Mouse (Mus musculus) CH12.LX (cell line): ENCODE measurements at regions not wholly inside any gene's neighbourhood (a gene's known extent, or its start where the extent isn't known, plus 50 kb on each side); places are given as distances from the start of the nearest gene placed in this dataset.

Experiments used
- DNase-seq: peaks from one replicate; pipeline ENCODE4 v3.0.0-alpha.2; 2013; ENCODE audit errors: extremely low read depth
- H3K27ac ChIP-seq: 2 replicates; pipeline ENCODE4 v1.5.1; 2012; ENCODE audit warnings: low read depth, mild to moderate bottlenecking, control low read depth, moderate library complexity; ENCODE audit not compliant: insufficient read depth
- H3K27me3 ChIP-seq: replicated peaks from 2 replicates; pipeline ENCODE3; 2012; ENCODE audit warnings: inconsistent platforms
- H3K36me3 ChIP-seq, 2 experiments: replicated peaks in 1 of 2; 2 replicates each; pipeline versions ENCODE3 to v1.6.1; 2012; ENCODE audit warnings: inconsistent platforms in 1 of 2, low read length in 1 of 2, mild to moderate bottlenecking in 1 of 2, mixed read lengths in 1 of 2, moderate library complexity in 1 of 2; ENCODE audit not compliant: control insufficient read depth in 1 of 2, insufficient read depth in 1 of 2
- H3K4me1 ChIP-seq, 2 experiments: 2 replicates each; pipeline ENCODE4 v1.6.1; 2012; ENCODE audit warnings: inconsistent platforms in 1 of 2, moderate library complexity in 1 of 2; ENCODE audit not compliant: insufficient read depth in 2 of 2, control insufficient read depth in 1 of 2
- H3K4me2 ChIP-seq: 2 replicates; pipeline ENCODE4 v1.6.1; 2012; ENCODE audit warnings: low read depth, mild to moderate bottlenecking, control low read depth; ENCODE audit not compliant: poor library complexity, insufficient read depth, severe bottlenecking
- H3K4me3 ChIP-seq, 3 experiments: fragments of 150-350 bp in 1 of 3; sonication (generic) in 1 of 3; replicated peaks in 1 of 3; 2 replicates each; pipeline versions ENCODE3 to v1.5.1; 2011 to 2012; ENCODE audit warnings: low read depth in 2 of 3, low read length in 2 of 3, mild to moderate bottlenecking in 2 of 3, moderate library complexity in 2 of 3, control low read depth in 1 of 3, improper control_type of control experiment in 1 of 3, inconsistent platforms in 1 of 3, mixed read lengths in 1 of 3; ENCODE audit not compliant: poor library complexity in 1 of 3
- H3K79me2 ChIP-seq: replicated peaks from 2 replicates; pipeline ENCODE4 v1.6.1; 2012; ENCODE audit warnings: mild to moderate bottlenecking, moderate library complexity; ENCODE audit not compliant: control insufficient read depth, poor library complexity, insufficient read depth, severe bottlenecking; ENCODE audit errors: extremely low read depth
- H3K9ac ChIP-seq: 2 replicates; pipeline ENCODE4 v1.6.1; 2012; ENCODE audit warnings: low read depth, mild to moderate bottlenecking, control low read depth, moderate library complexity; ENCODE audit not compliant: insufficient read depth
- H3K9me3 ChIP-seq: replicated peaks from 2 replicates; pipeline ENCODE3; 2012; ENCODE audit warnings: low read length, inconsistent platforms, mixed read lengths
- BHLHE40 ChIP-seq: IDR thresholded peaks from 2 replicates; pipeline ENCODE4 v1.6.1; 2011; ENCODE audit warnings: mild to moderate bottlenecking, low read depth, low read length, improper control_type of control experiment
- CHD1 ChIP-seq: IDR thresholded peaks from 2 replicates; pipeline ENCODE4 v1.6.1; 2012; ENCODE audit warnings: low read depth, low read length, improper control_type of control experiment, inconsistent platforms
- CHD2 ChIP-seq: IDR thresholded peaks from 2 replicates; pipeline ENCODE4 v1.6.1; 2011; ENCODE audit warnings: low read length, improper control_type of control experiment
- E2F4 ChIP-seq: IDR thresholded peaks from 2 replicates; pipeline ENCODE4 v1.6.1; 2011; ENCODE audit warnings: low read depth, low read length, improper control_type of control experiment; ENCODE audit not compliant: insufficient replicate concordance
- ELF1 ChIP-seq: IDR thresholded peaks from 2 replicates; pipeline ENCODE4 v1.6.1; 2014; ENCODE audit warnings: low read depth, mild to moderate bottlenecking, inconsistent platforms, low read length, improper control_type of control experiment
- EP300 ChIP-seq: IDR thresholded peaks from 2 replicates; pipeline ENCODE4 v1.6.1; 2011; ENCODE audit warnings: low read length, improper control_type of control experiment
- ETS1 ChIP-seq: conservative IDR thresholded peaks from 2 replicates; pipeline ENCODE4 v1.6.1; 2012; ENCODE audit warnings: low read depth, mild to moderate bottlenecking, inconsistent platforms, low read length, improper control_type of control experiment, moderate library complexity
- HCFC1 ChIP-seq: IDR thresholded peaks from 2 replicates; pipeline ENCODE4 v1.6.1; 2012; ENCODE audit warnings: low read depth, mild to moderate bottlenecking, inconsistent platforms, low read length, improper control_type of control experiment
- IRF4 ChIP-seq: IDR thresholded peaks from 2 replicates; pipeline ENCODE4 v1.6.1; 2014; ENCODE audit warnings: low read depth, mild to moderate bottlenecking, inconsistent platforms, low read length, improper control_type of control experiment
- JUN ChIP-seq: IDR thresholded peaks from 2 replicates; pipeline ENCODE4 v1.6.1; 2011; ENCODE audit warnings: low read depth, mild to moderate bottlenecking, low read length, improper control_type of control experiment, moderate library complexity; ENCODE audit not compliant: insufficient read depth
- KAT2A ChIP-seq: IDR thresholded peaks from 2 replicates; pipeline ENCODE4 v1.6.1; 2012; ENCODE audit warnings: low read length, improper control_type of control experiment, inconsistent platforms; ENCODE audit not compliant: insufficient replicate concordance
- MAFK ChIP-seq: IDR thresholded peaks from 2 replicates; pipeline ENCODE4 v1.6.1; 2011; ENCODE audit warnings: low read length, improper control_type of control experiment; ENCODE audit not compliant: insufficient replicate concordance
- MAX ChIP-seq: IDR thresholded peaks from 2 replicates; pipeline ENCODE4 v1.6.1; 2011; ENCODE audit warnings: low read length, improper control_type of control experiment
- MEF2A ChIP-seq: IDR thresholded peaks from 2 replicates; pipeline ENCODE4 v1.6.1; 2014; ENCODE audit warnings: low read depth, mild to moderate bottlenecking, inconsistent platforms, low read length, improper control_type of control experiment, borderline replicate concordance
- MYC ChIP-seq: IDR thresholded peaks from 2 replicates; pipeline ENCODE4 v1.6.1; 2011; ENCODE audit warnings: low read depth, mild to moderate bottlenecking, improper control_type of control experiment, low read length
- PAX5 ChIP-seq: IDR thresholded peaks from 2 replicates; pipeline ENCODE4 v1.6.1; 2012; ENCODE audit warnings: low read length, inconsistent platforms, mixed read lengths
- POLR2A ChIP-seq: IDR thresholded peaks from 2 replicates; pipeline ENCODE4 v1.6.1; 2011; ENCODE audit warnings: low read depth, mild to moderate bottlenecking, improper control_type of control experiment, low read length
- POLR2AphosphoS2 ChIP-seq: IDR thresholded peaks from 2 replicates; pipeline ENCODE4 v1.6.1; 2011; ENCODE audit warnings: low read depth, low read length, improper control_type of control experiment
- RAD21 ChIP-seq: IDR thresholded peaks from 2 replicates; pipeline ENCODE4 v1.6.1; 2011; ENCODE audit warnings: low read depth, mild to moderate bottlenecking, low read length, improper control_type of control experiment, moderate library complexity
- RCOR1 ChIP-seq: conservative IDR thresholded peaks from 2 replicates; pipeline ENCODE4 v1.6.1; 2012; ENCODE audit warnings: low read depth, mild to moderate bottlenecking, inconsistent platforms, low read length, improper control_type of control experiment
- SIN3A ChIP-seq: IDR thresholded peaks from 2 replicates; pipeline ENCODE4 v1.6.1; 2012; ENCODE audit warnings: low read length, improper control_type of control experiment, inconsistent platforms
- SMC3 ChIP-seq: IDR thresholded peaks from 2 replicates; pipeline ENCODE4 v1.6.1; 2011; ENCODE audit warnings: low read depth, low read length, improper control_type of control experiment
- TBP ChIP-seq: conservative IDR thresholded peaks from 2 replicates; pipeline ENCODE4 v1.6.1; 2011; ENCODE audit warnings: low read depth, low read length, improper control_type of control experiment
- TCF12 ChIP-seq: IDR thresholded peaks from 2 replicates; pipeline ENCODE4 v1.6.1; 2014; ENCODE audit warnings: low read depth, mild to moderate bottlenecking, inconsistent platforms, low read length, improper control_type of control experiment
- USF1 ChIP-seq: IDR thresholded peaks from 2 replicates; pipeline ENCODE4 v1.6.1; 2014; ENCODE audit warnings: low read depth, mild to moderate bottlenecking, inconsistent platforms, low read length, improper control_type of control experiment
- USF2 ChIP-seq: conservative IDR thresholded peaks from 2 replicates; pipeline ENCODE4 v1.6.1; 2011; ENCODE audit warnings: low read depth, low read length, improper control_type of control experiment
- ZC3H11A ChIP-seq: IDR thresholded peaks from 2 replicates; pipeline ENCODE4 v1.6.1; 2012; ENCODE audit warnings: low read depth, mild to moderate bottlenecking, inconsistent platforms, low read length, improper control_type of control experiment
- ZKSCAN1 ChIP-seq: IDR thresholded peaks from 2 replicates; pipeline ENCODE4 v1.6.1; 2012; ENCODE audit warnings: low read depth, inconsistent platforms, low read length, improper control_type of control experiment, borderline replicate concordance
- dilution Hi-C: fragments of 300-500 bp; cut with MboI; formaldehyde crosslinking; loops from 2 replicates; pipeline ENCODE4 v1.14.3; 2020; ENCODE audit warnings: low sequenced_read_pairs; ENCODE audit not compliant: extremely low pct_unique_long_range_greater_than_20kb, extremely low pct_ligation_motif_present
- in situ Hi-C: fragments of 300-500 bp; cut with MboI; formaldehyde crosslinking; loops from 3 replicates; pipeline ENCODE4 v1.14.3; 2019; ENCODE audit warnings: low sequenced_read_pairs, low pct_ligation_motif_present, low pct_unique_long_range_greater_than_20kb, mixed read lengths

DNA sequence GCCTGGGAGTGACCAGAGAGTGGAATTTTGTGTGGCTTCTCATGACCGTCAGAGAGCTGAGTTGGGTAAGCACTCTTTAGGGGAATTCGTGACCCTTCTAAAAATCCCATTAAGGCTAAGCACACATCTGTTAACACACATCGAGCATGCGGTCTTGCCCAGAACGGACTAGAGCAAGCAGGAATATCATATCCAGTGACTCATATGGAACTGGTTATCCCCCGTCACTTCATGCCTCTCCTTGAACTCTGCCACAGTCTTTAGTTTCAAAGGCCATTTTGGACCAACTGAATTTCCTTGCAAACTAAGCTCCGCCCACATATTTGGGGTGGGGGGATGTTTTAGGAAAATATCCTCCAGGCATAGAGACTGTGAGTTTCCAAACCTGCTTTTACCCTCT is 186.7 kb upstream of the Usp24 start:
- Histone ChIP-seq H3K27ac (no peak overlapping the region), H3K36me3 (no peaks in the 10 kb centered on the region), H3K9me3 (no peaks in the 10 kb centered on the region), H3K4me3 (no peak overlapping the region), H3K9ac (no peak overlapping the region), H3K4me2 (no peak overlapping the region), H3K4me1 (peaks cover 2 to 32% of the 10 kb centered on the region in 2 experiments; a peak in 3 of 4 replicates), H3K79me2 (no peaks in the 10 kb centered on the region), H3K27me3 (no peaks in the 10 kb centered on the region)
- dilution Hi-C loops (no loop called here), in situ Hi-C loops (no loop called here)
- DNase-seq: peak; percentile 15
- TF ChIP-seq ZC3H11A (no peak), ELF1 (no peak), ZKSCAN1 (no peak), RCOR1 (no peak), E2F4 (no peak), PAX5 (no peak), KAT2A (no peak), HCFC1 (no peak), IRF4 (no peak), SMC3 (no peak), MAFK (no peak), USF2 (no peak), POLR2A (no peak), JUN (no peak), MEF2A (no peak), RAD21 (no peak), MYC (no peak), CHD2 (no peak)

DNA sequence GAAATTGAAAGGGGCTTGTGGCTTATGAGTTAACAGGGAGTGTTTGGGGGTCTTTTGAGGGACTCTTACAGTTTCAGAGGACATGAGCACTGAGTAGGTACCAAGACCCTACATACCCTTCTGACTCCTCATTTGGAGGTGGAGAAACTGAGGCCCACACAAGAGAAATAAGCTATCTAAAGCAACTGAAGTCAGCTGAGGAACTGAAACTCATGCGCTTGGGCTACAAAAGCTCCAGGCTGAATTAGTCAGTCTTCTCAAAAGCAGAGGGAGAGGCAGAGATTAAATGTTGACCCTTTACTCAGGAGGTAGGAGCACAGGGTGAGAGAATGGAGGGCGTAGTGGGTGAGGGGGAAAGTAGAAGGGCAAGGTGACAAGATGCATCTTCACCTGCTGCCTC is 186.2 kb upstream of the Usp24 start:
- no peak overlapping the region for H3K4me3 ChIP-seq
- peaks cover 2 to 32% of the 10 kb centered on the region in 2 experiments; a peak in 3 of 4 replicates for H3K4me1 ChIP-seq
- TF ChIP-seq CHD1: no peak
- no peak for TF ChIP-seq E2F4
- TF ChIP-seq ZKSCAN1: no peak
- peak; percentile 74 for TF ChIP-seq MEF2A
- TF ChIP-seq EP300: peak; percentile 80
- TF ChIP-seq TCF12: no peak
- TF ChIP-seq SIN3A: no peak
- TF ChIP-seq POLR2AphosphoS2: no peak
- TF ChIP-seq IRF4: peak; percentile 89
- peak; percentile 24; the same call in 1 of the 2 replicates for TF ChIP-seq JUN
- TF ChIP-seq MAX: peak; percentile 23; the same call in 1 of the 2 replicates
- TF ChIP-seq ELF1: no peak
- TF ChIP-seq BHLHE40: peak; percentile 37
- TF ChIP-seq ETS1: no peak
- TF ChIP-seq TBP: no peak
- TF ChIP-seq USF1: no peak
- TF ChIP-seq RAD21: no peak
- no peak for TF ChIP-seq KAT2A
- H3K9ac ChIP-seq: no peak overlapping the region
- H3K27ac ChIP-seq: no peak overlapping the region
- peak; percentile 24 for DNase-seq
- H3K4me2 ChIP-seq: no peak overlapping the region; the same call in 1 of the 2 replicates
- no peaks in the 10 kb centered on the region for H3K9me3 ChIP-seq
- in situ Hi-C loops (no loop called here), dilution Hi-C loops (no loop called here)
- no peaks in the 10 kb centered on the region for H3K36me3 ChIP-seq
- no peaks in the 10 kb centered on the region for H3K79me2 ChIP-seq
- H3K27me3 ChIP-seq: no peaks in the 10 kb centered on the region
